Mouse (Mus musculus): ENCODE results near the gene Mgst1. TPM values are rescaled to one million over a fixed set of nuclear protein-coding genes. Genes with fewer than 3 reads are reported as not detected.

Gene Mgst1
- polyA plus RNA-seq, 1 experiment from 2014 or later, result 185 TPM

Other genes with a start within 250 kb of the Mgst1 start
- gene Slc15a5, start 60.4 kb upstream of the Mgst1 start, polyA plus RNA-seq (2014; fragmentation: Nextera tagmentation; extraction: Ambion mirVana), result not detected in 2 replicates